Mouse (Mus musculus) stomach, embryonic 16.5 days (tissue): ENCODE data around the gene Taar8a. TPM values are rescaled to one million over a fixed set of nuclear protein-coding genes. Genes with fewer than 3 reads are reported as not detected.
"Not testable (repeated sequence)": the region's sequence is repeated elsewhere in the genome, so short reads cannot be mapped to it uniquely, and the experiment has no call there.

Source experiments
- ATAC-seq: fragments of 200-750 bp; cut with Nextera tagmentation; 2 replicates; pipeline ENCODE4 v1.8.0; 2017; ENCODE audit warnings: moderate number of reproducible peaks, moderate TSS enrichment; ENCODE audit not compliant: insufficient read depth, low FRiP score
- H3K27ac ChIP-seq: fragments of 300-500 bp; sonication (generic); 2 replicates; pipeline ENCODE4 v1.5.1; 2014; ENCODE audit warnings: low read length
- H3K27me3 ChIP-seq: fragments of 300-500 bp; sonication (generic); 2 replicates; pipeline ENCODE4 v1.6.1; 2014; ENCODE audit warnings: low read length, control low read depth, mixed read lengths; ENCODE audit not compliant: control insufficient read depth, insufficient read depth
- H3K36me3 ChIP-seq: fragments of 300-500 bp; sonication (generic); 2 replicates; pipeline ENCODE4 v1.6.1; 2014; ENCODE audit warnings: low read length; ENCODE audit not compliant: control insufficient read depth, insufficient read depth
- H3K4me1 ChIP-seq: fragments of 300-500 bp; sonication (generic); 2 replicates; pipeline ENCODE4 v1.6.1; 2014; ENCODE audit warnings: low read length, control low read depth, mixed read lengths; ENCODE audit not compliant: control insufficient read depth, insufficient read depth
- H3K4me2 ChIP-seq: fragments of 300-500 bp; sonication (generic); 2 replicates; pipeline ENCODE4 v1.6.1; 2014; ENCODE audit warnings: low read depth, low read length, mixed read lengths
- H3K4me3 ChIP-seq: fragments of 300-500 bp; sonication (generic); replicated peaks from 2 replicates; pipeline ENCODE4 v1.5.1; 2014; ENCODE audit warnings: mild to moderate bottlenecking, low read length
- H3K9ac ChIP-seq: fragments of 300-500 bp; sonication (generic); 2 replicates; pipeline ENCODE4 v1.6.1; 2014; ENCODE audit warnings: low read length
- H3K9me3 ChIP-seq: fragments of 300-500 bp; sonication (generic); replicated peaks from 2 replicates; pipeline ENCODE4 v1.6.1; 2016; ENCODE audit warnings: low read length, control low read depth; ENCODE audit not compliant: control insufficient read depth
- WGBS: fragments of 180-500 bp; shearing (Covaris S2); extraction: QIAGEN DNeasy Blood & Tissue Kit; methylation state at CpG from one replicate; pipeline ENCODE4 v1.1.7; 2014; 5-methylcytosine and 5-hydroxymethylcytosine counted together
- polyA plus RNA-seq: library from polyadenylated mRNA; unstranded; fragments of >200 nt; fragmentation: Nextera tagmentation; extraction: Ambion mirVana; gene quantifications from 2 replicates; pipeline ENCODE4 v1.2.1, GENCODE M21; 2015

Taar8a gene
- not detected in 2 replicates for polyA plus RNA-seq

GRCm38 (mm10) chr10:24076200-24076599 is at the start of gene Taar8a:
Gene Taar8a (plus strand): TSS chr10:24076500.
- not testable (repeated sequence) for H3K27me3 ChIP-seq, H3K4me1 ChIP-seq, H3K4me2 ChIP-seq, ATAC-seq, H3K4me3 ChIP-seq, H3K27ac ChIP-seq, H3K9ac ChIP-seq, H3K36me3 ChIP-seq, H3K9me3 ChIP-seq
- 83% methylated on average over 2 of the region's 4 CpGs for WGBS

GRCm38 (mm10) chr10:24026922-24027321 is 49.4 kb upstream of the Taar8a start, which contains the start of gene Taar7d:
Gene Taar7d (plus strand): TSS chr10:24027222.
- H3K27me3 ChIP-seq = no peaks in the 10 kb centered on the region
- no peaks in the 10 kb centered on the region for H3K4me1 ChIP-seq
- H3K4me3 ChIP-seq = no peak within 1 kb of the TSS
- H3K27ac ChIP-seq = no peak within 1 kb of the TSS
- no peak for ATAC-seq
- no peak within 1 kb of the TSS for H3K9ac ChIP-seq
- no peak within 1 kb of the TSS for H3K4me2 ChIP-seq
- H3K36me3 ChIP-seq = no peaks in the 10 kb centered on the region
- no peaks in the 10 kb centered on the region for H3K9me3 ChIP-seq

DNA sequence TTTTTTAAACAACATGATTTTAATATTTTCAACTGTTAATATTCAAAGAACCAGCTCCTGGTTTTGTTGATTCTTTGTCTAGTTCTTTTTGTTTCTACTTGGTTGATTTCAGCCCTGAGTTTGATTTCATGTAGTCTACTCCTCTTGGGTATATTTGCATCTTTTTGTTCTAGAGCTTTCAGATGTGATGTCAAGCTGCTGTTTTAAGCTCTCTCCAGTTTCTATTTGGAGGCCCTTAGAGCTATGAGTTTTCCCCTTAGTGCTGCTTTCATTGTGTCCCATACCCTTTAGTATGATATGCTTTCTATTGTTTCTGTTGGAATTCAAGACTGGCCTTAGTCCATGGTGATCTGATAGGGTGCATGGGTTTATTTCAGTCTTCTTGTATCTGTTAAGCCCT is 45.0 kb upstream of the Taar8a start:
- no peak for ATAC-seq
- Histone ChIP-seq H3K9ac (no peak overlapping the region), H3K4me3 (no peak overlapping the region), H3K4me1 (no peaks in the 10 kb centered on the region), H3K4me2 (no peak overlapping the region), H3K36me3 (no peaks in the 10 kb centered on the region), H3K27ac (no peak overlapping the region), H3K9me3 (no peaks in the 10 kb centered on the region), H3K27me3 (no peaks in the 10 kb centered on the region)

- no peak within 1 kb of the TSS for H3K9ac ChIP-seq
- no peaks in the 10 kb centered on the region for H3K4me1 ChIP-seq
- no peak within 1 kb of the TSS for H3K4me3 ChIP-seq
- no peaks in the 10 kb centered on the region for H3K9me3 ChIP-seq
- H3K27me3 ChIP-seq = no peaks in the 10 kb centered on the region
- ATAC-seq = no peak
- H3K36me3 ChIP-seq = no peaks in the 10 kb centered on the region
- 90% methylated on average over 2 of the region's 2 CpGs for WGBS
- H3K27ac ChIP-seq = no peak within 1 kb of the TSS
- no peak within 1 kb of the TSS for H3K4me2 ChIP-seq
These were observed 39.0 kb upstream of the Taar8a start, which contains the start of gene Taar7e for GRCm38 (mm10) chr10:24037314-24037713. Gene Taar7e (plus strand): TSS chr10:24037614.

- H3K9ac ChIP-seq = no peak overlapping the region
- no peak overlapping the region for H3K4me3 ChIP-seq
- H3K27ac ChIP-seq = no peak overlapping the region
- no peaks in the 10 kb centered on the region for H3K4me1 ChIP-seq
- no peak overlapping the region for H3K4me2 ChIP-seq
- no peak for ATAC-seq
- H3K36me3 ChIP-seq = no peaks in the 10 kb centered on the region
- no peaks in the 10 kb centered on the region for H3K27me3 ChIP-seq
- 38% methylated on average over 2 of the region's 2 CpGs for WGBS
- H3K9me3 ChIP-seq = no peaks in the 10 kb centered on the region
These were observed 36.0 kb upstream of the Taar8a start for GRCm38 (mm10) chr10:24040120-24040869.

GRCm38 (mm10) chr10:24049210-24049609 is 27.1 kb upstream of the Taar8a start, which contains the start of gene Taar7f:
Gene Taar7f (plus strand): TSS chr10:24049510.
- no peak for ATAC-seq
- H3K27ac ChIP-seq = no peak within 1 kb of the TSS
- no peaks in the 10 kb centered on the region for H3K9me3 ChIP-seq
- H3K4me2 ChIP-seq = no peak within 1 kb of the TSS
- H3K27me3 ChIP-seq = no peaks in the 10 kb centered on the region
- no peak within 1 kb of the TSS for H3K9ac ChIP-seq
- H3K4me3 ChIP-seq = no peak within 1 kb of the TSS
- H3K4me1 ChIP-seq = no peaks in the 10 kb centered on the region
- H3K36me3 ChIP-seq = no peaks in the 10 kb centered on the region

GRCm38 (mm10) chr10:24052039-24052438 is 24.3 kb upstream of the Taar8a start:
- no peak overlapping the region for H3K4me3 ChIP-seq
- H3K4me2 ChIP-seq = no peak overlapping the region
- no peak for ATAC-seq
- no peaks in the 10 kb centered on the region for H3K36me3 ChIP-seq
- no peaks in the 10 kb centered on the region for H3K27me3 ChIP-seq
- no peaks in the 10 kb centered on the region for H3K4me1 ChIP-seq
- no peak overlapping the region for H3K9ac ChIP-seq
- no peak overlapping the region for H3K27ac ChIP-seq
- no peaks in the 10 kb centered on the region for H3K9me3 ChIP-seq
- 33% methylated on average over 5 of the region's 5 CpGs for WGBS

DNA sequence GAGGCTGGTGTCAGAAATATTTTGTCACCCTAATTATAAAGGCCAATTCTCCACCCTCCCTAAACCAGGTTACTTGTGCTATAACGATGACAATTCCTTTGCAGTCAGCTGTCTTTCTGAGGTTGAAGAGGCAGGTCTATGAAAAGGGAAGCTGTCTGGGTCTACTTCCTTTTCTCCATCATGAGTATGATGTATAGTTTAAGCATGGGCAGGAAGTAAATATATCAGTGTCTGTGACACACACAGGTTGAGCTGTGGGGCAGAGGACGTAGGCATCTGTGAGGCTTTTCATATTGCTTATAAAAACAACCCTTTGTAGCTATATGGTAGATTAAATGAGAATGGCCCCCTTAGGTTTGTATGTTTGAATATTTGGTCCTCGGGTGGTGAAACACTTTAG is 17.3 kb upstream of the Taar8a start:
- Histone ChIP-seq H3K27me3 (no peaks in the 10 kb centered on the region), H3K4me2 (no peak overlapping the region), H3K4me1 (no peaks in the 10 kb centered on the region), H3K36me3 (no peaks in the 10 kb centered on the region), H3K9me3 (no peaks in the 10 kb centered on the region), H3K4me3 (no peak overlapping the region), H3K27ac (no peak overlapping the region), H3K9ac (no peak overlapping the region)
- ATAC-seq = no peak
- WGBS = 78% methylated on average over 3 of the region's 3 CpGs

- H3K4me2 ChIP-seq, H3K4me3 ChIP-seq, H3K36me3 ChIP-seq, H3K27ac ChIP-seq, H3K9ac ChIP-seq, H3K9me3 ChIP-seq, ATAC-seq, H3K27me3 ChIP-seq, H3K4me1 ChIP-seq: not testable (repeated sequence)
- WGBS = 17% methylated on average over 2 of the region's 2 CpGs
These were observed 1.5 kb upstream of the Taar8a start for GRCm38 (mm10) chr10:24074751-24075150.
